Mouse (Mus musculus): ENCODE measurements at regions not wholly inside any gene's neighbourhood (a gene's known extent, or its start where the extent isn't known, plus 50 kb on each side); places are given as distances from the start of the nearest gene placed in this dataset.

DNA sequence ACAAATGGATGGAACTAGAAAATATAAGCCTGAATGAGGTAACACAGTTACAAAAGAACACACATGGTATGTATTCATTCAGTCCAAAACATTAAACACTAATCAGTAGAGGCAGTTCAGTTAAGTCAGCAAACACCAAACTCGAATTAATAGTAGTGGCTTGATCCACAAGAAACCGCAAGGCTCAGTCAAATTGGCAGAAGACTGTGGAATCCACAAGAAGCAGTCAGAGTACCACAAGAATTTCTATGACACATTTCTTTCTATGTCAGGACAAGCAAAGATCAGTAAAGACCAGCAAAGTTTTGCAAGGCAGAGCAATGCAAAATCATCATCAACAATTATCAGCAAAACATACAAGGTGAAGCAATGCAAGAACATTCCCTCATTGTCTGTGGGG, 1373.9 kb upstream of the Zeb2 start:
- no peak for DNase-seq (ENCODE audit: extremely low read depth, low read depth, low spot score)

DNA sequence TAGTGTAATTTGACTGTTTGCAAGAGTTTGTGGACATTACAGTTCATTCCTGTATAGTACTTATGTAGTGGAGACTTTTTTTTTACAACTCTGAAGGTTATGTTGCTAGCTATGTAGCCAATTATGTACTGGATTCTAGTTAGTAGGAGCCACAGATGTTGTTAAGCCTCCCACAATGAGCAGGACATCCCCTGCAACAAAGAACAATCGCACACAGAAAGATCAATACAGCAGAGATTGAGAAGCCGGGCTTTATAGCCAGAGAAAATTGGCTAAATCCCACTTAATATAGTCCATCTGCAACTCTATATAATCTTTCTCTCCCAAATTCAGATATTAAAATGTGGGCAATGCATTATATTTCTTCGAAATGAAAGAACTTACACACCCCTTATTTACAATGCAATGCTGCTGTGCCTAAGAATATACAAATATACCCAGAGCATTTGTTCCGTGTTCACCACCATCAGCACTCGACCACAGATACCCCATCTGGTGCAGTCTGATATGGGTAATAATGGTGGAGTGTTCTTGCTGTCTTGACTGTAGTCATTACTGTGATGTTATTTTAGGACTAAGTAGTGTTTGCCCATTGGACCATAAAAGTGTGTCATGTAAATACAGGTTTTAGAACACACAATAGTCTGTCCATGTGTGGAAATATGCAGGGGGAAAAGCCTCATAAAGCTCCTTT, 1351.9 kb upstream of the Zeb2 start:
- no peak for DNase-seq (ENCODE audit: extremely low read depth, low read depth, low spot score)

DNA sequence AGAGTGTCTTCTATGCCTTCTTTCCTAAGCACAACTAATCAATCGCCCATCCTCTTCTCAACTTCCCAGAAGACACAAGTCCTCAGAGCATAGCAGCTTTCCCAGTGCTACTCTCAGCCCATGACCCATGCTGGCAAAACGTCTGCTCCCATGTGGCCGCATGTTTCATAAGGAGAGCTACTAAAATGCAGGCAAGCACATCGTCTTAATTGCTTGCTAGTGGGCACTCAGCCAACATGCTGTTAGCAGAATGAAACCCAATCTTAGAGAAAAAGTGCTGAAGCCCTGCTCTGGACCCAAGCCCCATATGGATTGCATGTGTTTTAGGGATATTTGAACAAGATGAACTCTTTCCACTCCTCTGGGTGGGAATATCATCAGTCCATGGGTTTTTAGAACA, 1348.2 kb upstream of the Zeb2 start:
- no peak for DNase-seq (ENCODE audit: extremely low read depth, low read depth, low spot score)

DNA sequence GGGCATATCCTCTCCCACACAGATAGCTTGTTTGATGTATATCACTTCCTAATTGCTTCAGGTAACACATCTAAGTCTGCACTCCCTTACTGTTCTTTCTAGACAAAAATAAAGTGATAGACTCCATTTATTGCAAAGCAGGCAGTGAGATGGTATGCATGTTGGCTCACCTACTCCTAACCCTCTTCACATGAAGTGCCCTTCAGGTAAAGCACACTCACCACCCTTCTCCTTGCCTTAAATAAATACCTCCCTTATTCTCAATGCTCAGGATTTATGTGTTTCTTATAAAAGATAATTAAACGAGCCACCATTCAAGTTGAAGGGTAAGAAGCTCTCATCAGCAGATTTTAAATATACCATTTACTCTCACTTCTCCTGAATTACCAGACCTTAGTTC, 1347.7 kb upstream of the Zeb2 start:
- no peak for DNase-seq (ENCODE audit: extremely low read depth, low read depth, low spot score)

DNA sequence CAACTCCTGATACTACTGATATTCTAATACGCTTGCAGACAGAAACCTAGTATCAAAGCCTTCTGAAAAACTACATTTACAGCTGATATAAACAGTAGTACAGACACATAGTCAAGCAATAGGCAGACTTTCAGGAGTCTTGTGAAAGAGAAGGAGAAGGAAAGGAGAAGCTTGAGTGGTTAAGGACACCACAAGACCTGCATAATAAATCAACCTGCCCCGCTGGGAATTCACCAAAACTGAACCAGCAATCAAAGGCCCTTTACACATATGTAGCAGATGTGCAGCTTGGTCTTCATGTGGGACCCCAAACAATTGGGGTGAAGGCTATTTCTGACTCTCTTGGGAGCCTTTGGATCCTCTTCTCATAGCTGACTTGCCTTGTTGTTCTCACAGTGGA, 1345.5 kb upstream of the Zeb2 start:
- no peak for DNase-seq (ENCODE audit: extremely low read depth, low read depth, low spot score)

DNA sequence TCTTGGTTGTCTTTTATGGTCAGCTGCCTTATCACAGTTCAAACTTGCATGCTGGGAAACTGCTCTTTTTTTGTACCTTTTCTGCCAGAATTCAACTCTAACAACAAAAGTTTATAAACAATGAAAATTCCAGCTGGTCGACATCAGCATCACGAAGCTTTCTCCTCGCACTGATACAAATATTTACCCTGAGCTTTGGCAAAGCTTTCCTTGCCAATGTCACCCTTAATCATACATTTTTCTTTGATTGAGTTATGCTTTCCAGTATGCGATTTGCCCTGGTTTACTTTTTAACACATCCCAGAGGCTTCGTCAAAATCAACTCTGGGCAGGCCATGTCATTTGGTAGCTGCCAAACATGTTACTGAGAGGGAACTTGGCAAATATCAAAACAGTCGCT, 1333.5 kb upstream of the Zeb2 start:
- no peak for DNase-seq (ENCODE audit: extremely low read depth, low read depth, low spot score)

DNA sequence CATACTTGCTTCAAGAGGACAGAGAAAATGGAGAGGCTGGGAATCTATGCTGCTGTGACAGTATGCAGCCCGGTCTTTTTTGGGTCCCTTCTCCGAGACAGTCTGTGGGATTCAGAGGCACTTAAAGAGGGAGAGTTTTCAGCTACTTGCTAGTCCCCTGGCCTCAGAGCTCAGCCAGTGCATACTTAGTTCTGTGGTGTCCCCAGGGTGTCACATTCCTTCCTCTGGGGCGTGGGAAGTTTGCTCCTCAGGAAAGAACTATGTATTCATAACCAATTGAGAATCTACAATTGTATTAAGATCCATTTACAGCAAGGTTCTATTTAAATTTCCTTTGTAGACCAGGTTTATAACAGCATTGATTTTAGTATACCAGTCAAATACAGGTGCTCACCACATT, 1328.1 kb upstream of the Zeb2 start:
- no peak for DNase-seq (ENCODE audit: extremely low read depth, low read depth, low spot score)

DNA sequence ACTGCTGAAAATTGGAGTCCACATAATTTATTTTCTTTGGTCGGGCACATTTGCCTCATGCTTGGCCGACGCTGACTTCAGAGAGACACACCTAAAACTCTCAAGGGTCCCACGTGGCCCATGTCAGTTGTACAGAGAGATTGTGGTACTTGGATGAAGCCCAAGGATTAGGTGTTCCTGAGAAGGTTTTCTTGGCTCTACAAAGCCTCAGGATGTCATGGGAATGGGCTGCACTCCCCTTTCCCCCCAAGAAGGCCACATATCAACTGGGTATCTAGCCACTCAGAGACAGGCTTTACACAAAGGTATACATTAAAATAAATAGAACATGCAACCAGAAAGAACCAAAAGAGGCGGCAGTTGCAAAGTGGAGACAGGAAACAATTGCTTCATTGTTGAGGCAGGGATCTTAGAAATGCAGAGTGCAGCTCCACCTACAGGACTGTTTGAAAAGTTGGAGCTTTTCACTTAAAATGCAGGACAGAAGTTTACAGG, 1326.5 kb upstream of the Zeb2 start:
- no peak for DNase-seq (ENCODE audit: extremely low read depth, low read depth, low spot score)

DNA sequence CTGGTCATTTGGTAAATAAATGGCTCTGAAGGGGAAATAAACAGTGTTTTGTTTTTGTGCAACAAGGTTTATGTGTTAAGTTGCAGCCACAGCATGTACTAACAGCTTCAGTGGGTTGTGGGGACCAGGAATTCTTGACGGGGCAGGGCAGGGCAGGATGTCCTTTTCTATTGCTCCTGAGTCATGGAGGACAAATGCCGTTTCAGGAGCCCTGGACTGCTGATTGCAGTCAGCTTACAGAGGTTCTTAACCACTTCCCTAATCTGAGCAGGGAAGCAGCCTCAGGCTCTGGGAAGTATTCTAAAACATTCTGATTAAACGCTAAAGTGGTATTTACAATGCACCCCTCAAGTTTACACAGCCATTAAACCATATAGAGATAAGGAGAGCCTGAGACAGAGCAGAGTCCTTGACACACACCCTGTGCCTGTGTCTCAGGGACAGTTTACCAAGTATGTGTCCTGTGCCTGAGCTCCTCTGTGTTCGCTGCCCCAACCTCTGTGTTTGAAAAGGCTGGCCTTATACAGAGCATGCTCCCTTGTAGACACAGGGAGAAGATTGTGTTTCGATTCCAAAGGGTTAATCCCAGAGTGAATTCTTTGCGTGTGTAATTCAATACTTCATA, 1326.0 kb upstream of the Zeb2 start:
- no peak for DNase-seq (ENCODE audit: extremely low read depth, low read depth, low spot score)

DNA sequence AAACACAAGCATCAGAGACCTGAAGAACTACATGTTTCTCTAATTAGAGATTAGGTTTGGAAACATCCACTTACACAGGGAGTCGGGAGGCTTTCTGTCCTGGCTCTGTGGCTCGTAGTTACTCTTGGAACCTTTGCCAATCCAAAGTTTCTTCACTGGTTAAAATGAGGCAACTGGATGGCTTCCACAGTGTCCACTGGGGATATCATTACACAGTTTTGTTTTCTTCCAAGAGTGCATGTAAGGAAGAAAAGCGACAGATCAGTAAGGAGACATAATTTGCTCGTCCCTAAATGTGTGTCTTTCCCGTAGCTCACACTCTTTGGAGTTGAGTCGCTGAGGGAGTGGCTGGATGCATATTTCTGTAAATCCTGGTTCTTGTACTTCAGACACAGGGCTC, 1325.4 kb upstream of the Zeb2 start:
- DNase-seq (ENCODE audit: extremely low read depth, low read depth, low spot score), result no peak

DNA sequence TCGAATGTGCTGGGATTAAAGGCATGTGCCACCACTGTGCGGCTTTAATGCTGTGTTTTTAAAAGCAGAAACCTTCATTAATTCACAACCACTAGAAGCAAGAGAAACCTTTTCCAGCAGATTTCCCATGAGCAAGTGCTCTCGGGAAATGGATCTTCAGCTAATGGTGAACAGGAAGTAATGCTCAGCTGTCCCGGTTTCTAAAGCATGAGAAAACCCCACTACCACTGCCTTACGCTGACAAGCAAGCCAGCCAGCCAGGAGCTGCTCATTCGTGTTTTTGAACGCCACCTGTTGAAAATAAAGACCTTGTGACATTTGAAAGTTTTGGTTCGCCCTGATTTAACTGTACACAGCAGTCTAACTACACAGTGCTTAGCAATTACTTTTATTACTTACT, 1324.7 kb upstream of the Zeb2 start:
- no peak for DNase-seq (ENCODE audit: extremely low read depth, low read depth, low spot score)

DNA sequence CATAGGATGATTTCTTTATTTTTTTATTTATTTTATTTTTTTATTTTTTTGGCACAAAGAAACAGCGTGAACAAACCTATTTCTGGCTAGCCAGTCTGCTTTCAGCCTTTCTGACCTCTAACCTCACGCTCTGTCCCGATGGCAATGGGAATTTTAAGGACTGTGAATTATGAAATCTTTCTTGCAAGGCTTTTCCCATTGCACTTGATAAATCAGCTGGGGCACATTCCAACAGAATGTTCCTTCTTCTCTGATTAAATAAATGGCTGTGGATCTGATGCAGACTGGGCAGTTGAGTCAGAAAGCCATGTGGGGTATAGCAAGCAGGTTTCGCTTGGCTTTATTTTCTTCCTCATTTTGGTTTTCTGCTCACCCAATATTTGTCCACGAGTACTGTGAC, 1324.2 kb upstream of the Zeb2 start:
- no peak for DNase-seq (ENCODE audit: extremely low read depth, low read depth, low spot score)

DNA sequence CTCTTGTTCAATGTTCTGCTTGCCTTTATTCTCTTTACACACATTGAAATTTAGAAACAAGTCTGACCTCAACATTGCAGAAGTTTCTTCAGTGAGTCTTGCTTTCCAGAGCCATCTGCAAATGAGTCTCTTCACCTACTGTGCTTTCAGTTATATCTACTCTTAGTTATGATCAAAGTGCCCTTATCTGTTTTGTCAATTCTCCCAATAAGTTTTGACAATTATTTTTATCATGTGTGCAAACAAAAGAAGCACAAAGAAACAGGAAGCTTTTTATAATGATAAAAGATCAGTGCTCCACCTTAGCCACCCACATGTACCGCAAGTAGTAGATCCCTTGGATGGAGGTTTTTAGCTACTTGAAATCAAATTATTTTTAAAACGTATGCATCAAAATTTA, 1322.8 kb upstream of the Zeb2 start:
- no peak for DNase-seq (ENCODE audit: extremely low read depth, low read depth, low spot score)

DNA sequence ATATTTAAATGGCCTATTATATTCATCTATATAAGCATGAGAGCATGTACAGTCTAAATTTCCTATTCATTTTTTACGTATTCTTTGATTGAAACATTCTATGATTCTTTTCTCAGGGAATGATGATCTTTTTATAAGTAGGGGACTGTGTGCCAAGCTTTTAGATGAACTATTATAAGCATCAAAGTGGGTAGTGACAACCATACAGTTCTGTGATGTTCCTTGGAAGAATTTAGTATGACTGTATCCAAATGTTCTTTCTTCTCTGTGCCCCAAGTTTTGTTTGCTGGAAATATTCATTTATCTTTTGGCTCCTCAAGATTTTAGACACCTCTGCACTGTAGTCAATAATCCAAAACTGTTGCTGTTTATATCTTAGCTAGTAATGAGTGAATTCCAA, 1301.1 kb upstream of the Zeb2 start:
- no peak for DNase-seq (ENCODE audit: extremely low read depth, low read depth, low spot score)

DNA sequence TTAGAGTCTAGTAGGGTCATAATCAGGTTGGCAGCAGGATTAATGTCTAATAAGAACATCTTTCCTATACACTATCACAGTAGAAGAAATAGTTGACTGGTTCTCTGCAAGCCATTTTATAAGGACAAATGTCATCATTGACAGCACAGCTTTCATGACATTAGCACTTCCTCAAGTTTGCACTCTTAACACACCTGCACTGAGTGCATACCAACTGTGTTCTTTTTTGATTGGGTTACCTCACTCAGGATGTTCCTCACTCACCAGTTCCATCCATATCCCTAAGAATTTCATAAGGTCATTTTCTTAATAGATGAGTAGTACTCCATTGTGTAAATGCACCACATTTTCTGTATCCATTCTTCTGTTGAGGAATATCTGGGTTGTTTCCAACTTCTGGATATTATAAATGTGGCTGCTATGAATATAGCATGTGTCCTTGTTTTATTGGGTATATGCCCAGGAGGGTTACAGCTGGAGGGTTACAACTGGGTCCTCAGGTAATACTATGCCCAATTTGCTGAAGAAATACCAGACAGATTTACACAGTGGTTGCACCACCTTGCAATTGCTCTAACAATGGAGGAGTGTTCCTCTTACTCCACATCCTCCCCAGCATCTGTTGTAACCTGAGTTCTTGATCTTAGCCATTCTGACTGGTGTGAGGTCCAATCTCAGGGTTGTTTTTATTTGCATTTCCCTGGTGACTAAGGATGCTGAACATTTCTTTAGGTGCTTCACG, 1285.3 kb upstream of the Zeb2 start:
- no peak for DNase-seq (ENCODE audit: extremely low read depth, low read depth, low spot score)

DNA sequence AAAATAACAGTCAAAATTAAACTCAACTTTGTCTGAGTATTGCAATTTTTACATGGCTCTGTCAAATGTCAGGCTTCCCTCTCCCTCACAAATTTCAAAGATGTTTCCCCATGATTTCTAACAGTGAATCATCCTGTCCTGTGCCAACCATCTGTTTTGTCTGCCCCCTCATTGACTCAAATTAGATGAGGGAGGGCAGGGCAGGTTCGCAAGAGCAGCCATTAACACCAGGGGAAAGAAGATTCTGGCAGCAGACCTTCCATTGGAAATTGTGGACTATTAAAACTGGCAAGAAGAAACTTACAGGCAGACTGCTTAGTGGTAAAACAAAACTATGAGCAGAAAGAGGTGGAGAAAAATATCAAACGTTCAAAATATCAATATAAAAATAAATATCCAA, 1277.0 kb upstream of the Zeb2 start:
- no peak for DNase-seq (ENCODE audit: extremely low read depth, low read depth, low spot score)

DNA sequence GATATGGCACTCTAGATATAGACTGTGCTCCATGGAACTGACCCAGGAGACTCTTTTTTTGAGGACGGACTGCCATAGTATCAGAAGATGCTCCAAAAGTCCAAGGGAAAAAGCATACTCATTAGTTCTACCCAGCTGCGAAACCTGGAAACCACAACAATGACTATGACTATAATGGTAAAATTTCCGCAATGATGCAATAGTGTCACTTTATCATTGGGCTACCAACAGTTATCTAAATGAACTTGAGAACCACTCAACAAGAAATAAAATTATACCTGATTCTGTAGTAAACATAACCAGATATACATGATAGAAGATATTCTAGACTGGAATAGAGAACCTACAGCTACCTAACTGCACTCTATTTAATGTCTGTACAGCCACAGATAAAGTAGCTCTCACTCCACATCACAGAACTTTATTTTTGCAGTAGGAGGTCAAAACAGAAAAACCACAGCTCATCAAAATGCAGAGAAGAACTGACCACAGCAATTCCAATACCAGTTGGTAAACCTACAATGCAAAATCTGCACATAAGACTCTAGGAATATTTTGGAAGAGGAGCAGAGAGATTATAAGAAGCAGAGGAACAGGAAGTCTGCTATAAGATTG, 1255.8 kb upstream of the Zeb2 start:
- no peak for DNase-seq (ENCODE audit: extremely low read depth, low read depth, low spot score)

DNA sequence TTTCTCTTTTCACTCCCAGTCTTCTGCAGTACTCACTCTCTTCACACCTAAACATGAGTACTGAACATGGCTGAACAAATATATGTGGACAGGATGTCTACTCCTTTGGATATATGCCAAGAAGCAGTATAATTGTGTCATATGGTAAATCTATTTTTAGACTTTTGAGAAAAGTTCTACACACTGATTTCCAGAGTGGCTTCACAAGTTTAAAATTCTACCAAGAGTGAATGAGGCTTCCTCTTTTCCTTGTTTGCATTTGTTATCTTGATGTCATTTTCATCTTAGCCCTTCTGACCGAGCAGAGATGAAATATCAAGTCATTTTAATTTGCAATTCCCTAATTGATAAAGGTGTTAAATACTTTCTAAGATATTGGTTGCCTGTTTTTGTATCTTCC, 1254.6 kb upstream of the Zeb2 start:
- DNase-seq (ENCODE audit: extremely low read depth, low read depth, low spot score), result no peak

DNA sequence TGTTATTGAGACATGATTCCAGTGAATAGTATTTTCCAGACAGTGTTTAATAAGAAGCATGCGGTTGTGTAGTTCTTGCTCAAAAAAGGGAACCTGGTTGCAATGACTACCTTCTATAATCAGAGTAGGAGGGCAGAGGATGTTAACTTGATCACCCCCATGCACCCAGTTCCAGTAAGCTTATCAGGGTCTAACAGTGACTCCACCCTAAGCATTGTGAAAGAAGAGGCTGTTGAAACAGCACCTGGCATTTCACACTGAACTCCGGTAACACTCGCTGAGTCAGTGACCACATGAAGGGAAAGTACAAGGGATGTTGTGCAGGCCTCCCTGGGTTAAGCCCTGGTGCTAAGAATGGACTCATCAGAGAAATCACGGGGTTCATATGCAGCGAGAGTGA, 1253.8 kb upstream of the Zeb2 start:
- DNase-seq (ENCODE audit: extremely low read depth, low read depth, low spot score), result no peak

DNA sequence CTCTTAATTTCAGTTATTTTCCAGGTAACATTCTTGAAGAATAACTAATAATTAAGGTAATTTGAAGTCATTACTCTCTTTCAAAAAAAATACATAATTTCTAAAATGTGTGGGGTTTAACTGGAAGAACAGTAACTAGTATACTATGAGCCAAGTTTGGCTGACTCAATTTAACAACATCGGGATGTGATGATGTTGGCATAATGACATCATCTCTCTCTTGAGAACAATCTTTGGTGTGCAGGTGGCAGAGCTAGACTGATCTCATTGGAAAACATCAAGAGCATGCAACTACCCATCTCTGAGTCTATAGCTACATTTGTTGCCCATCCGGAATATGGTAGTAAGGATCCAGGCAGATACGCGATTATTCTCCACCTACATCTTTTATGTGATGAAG, 1251.7 kb upstream of the Zeb2 start:
- no peak for DNase-seq (ENCODE audit: extremely low read depth, low read depth, low spot score)

DNA sequence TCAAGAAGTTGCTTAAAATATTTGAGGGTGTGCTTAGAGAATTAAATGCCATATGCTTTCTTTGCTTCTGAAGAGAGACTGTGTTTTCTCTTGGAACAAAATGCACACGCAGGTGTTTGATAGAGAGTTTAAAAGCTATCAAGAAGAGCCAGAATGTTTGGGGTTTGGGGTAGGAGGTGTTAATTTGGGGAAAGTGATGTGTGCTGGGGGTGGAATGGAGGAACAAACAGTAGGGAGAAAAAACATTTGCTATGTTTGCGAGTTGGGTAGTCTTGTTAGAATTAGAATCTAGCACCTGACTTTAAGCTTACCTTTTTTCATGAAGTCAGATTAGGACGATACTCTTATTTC, 1248.9 kb upstream of the Zeb2 start:
- DNase-seq (ENCODE audit: extremely low read depth, low read depth, low spot score), result no peak

Measured in fat pad, adult 2 months (tissue).